Mouse (Mus musculus): Measurements from ENCODE around the gene Asf1b. TPM values are rescaled to one million over a fixed set of nuclear protein-coding genes. Genes with fewer than 3 reads are reported as not detected.

Gene Asf1b
- 37.6 and 40.9 TPM in 2 replicates for polyA plus RNA-seq (2016; fragmentation: Nextera tagmentation; extraction: Ambion mirVana)

GRCm38 (mm10) chr8:83955106-83955957, at the start of gene Asf1b, which contains the start of gene Gm10644:
Gene Asf1b (plus strand): TSS chr8:83955507.
Gene Gm10644 (minus strand): TSS chr8:83955205.
- peak; percentile 99 for ATAC-seq (ENCODE audit: low FRiP score)
- Histone ChIP-seq H3K9me3 (replicated peaks) (no peaks in the 10 kb centered on the region), H3K4me3 (peak within 1 kb of the TSS; percentile 50), H3K4me2 (replicated peaks) (peak within 1 kb of the TSS; percentile 92), H3K4me1 (peaks cover 16% of the 10 kb centered on the region), H3K27me3 (no peaks in the 10 kb centered on the region), H3K27ac (peak within 1 kb of the TSS; percentile 50; the same call in 1 of the 2 replicates), H3K9ac (peak within 1 kb of the TSS; percentile 51), H3K36me3 (no peaks in the 10 kb centered on the region)
- WGBS, result under 1% methylated on average over 73 of the region's 75 CpGs

GRCm38 (mm10) chr8:83908583-83908982, 46.7 kb upstream of the Asf1b start:
- Histone ChIP-seq H3K4me1 (peaks cover 42% of the 10 kb centered on the region), H3K27ac (no peak overlapping the region), H3K4me3 (no peak overlapping the region), H3K36me3 (no peaks in the 10 kb centered on the region), H3K9ac (0 out of 2 replicates have a peak overlapping the region, but pooled peaks have one; percentile 32), H3K27me3 (no peaks in the 10 kb centered on the region), H3K9me3 (replicated peaks) (no peaks in the 10 kb centered on the region), H3K4me2 (replicated peaks) (no peak overlapping the region)
- no peak for ATAC-seq (ENCODE audit: low FRiP score)
- 85% methylated on average over 6 of the region's 6 CpGs for WGBS

DNA sequence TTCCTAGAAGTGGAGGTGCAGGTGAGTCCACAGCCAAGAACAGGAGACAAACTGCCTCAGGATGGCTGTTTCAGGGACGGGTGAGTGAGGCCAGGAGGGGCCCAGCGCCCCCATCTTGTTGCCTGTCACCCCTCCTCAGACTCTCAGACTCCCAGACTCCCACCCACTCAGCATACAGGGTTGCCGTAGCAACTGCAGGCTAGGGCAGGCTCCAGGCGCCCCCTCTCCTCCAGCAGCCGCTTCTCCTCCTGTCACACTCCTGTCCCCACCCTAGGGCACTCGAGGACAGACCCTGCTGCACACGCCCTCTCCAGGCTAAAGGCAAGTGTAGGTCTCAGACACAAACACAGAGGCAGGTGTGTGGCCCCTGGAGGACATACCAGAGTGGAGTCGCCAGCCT, 46.0 kb upstream of the Asf1b start:
- peak overlapping the region; percentile 32; the same call in 1 of the 2 replicates for H3K9ac ChIP-seq
- ATAC-seq (ENCODE audit: low FRiP score), result no peak; the same call in 1 of the 2 replicates
- 38% methylated on average over 8 of the region's 8 CpGs for WGBS

GRCm38 (mm10) chr8:83911809-83912731, 43.2 kb upstream of the Asf1b start:
- WGBS, result 88% methylated on average over 5 of the region's 5 CpGs
- Histone ChIP-seq H3K9me3 (replicated peaks) (no peaks in the 10 kb centered on the region), H3K27ac (no peak overlapping the region), H3K9ac (no peak overlapping the region), H3K36me3 (peaks cover 3% of the 10 kb centered on the region; the same call in 1 of the 2 replicates), H3K4me2 (replicated peaks) (no peak overlapping the region), H3K4me3 (no peak overlapping the region), H3K4me1 (peaks cover 36% of the 10 kb centered on the region), H3K27me3 (no peaks in the 10 kb centered on the region)
- no peak for ATAC-seq (ENCODE audit: low FRiP score)

More for the DNA sequence above, 46.0 kb upstream of the Asf1b start:
- H3K27me3 ChIP-seq, result no peaks in the 10 kb centered on the region
- no peak overlapping the region for H3K4me3 ChIP-seq
- no peak overlapping the region for H3K27ac ChIP-seq
- no peaks in the 10 kb centered on the region for H3K9me3 ChIP-seq (replicated peaks)
- no peak overlapping the region for H3K4me2 ChIP-seq (replicated peaks)
- H3K36me3 ChIP-seq, result no peaks in the 10 kb centered on the region
- H3K4me1 ChIP-seq, result peaks cover 35% of the 10 kb centered on the region

- Histone ChIP-seq H3K4me3 (no peak overlapping the region), H3K4me2 (replicated peaks) (no peak overlapping the region), H3K9ac (no peak overlapping the region), H3K9me3 (replicated peaks) (no peaks in the 10 kb centered on the region), H3K27ac (no peak overlapping the region), H3K36me3 (peaks cover 19% of the 10 kb centered on the region), H3K4me1 (peaks cover 18% of the 10 kb centered on the region), H3K27me3 (no peaks in the 10 kb centered on the region)
- 89% methylated on average over 3 of the region's 3 CpGs for WGBS
- no peak for ATAC-seq (ENCODE audit: low FRiP score)
Measured at GRCm38 (mm10) chr8:83914232-83914631, 41.1 kb upstream of the Asf1b start.

- Histone ChIP-seq H3K27ac (no peak overlapping the region), H3K36me3 (peaks cover 25% of the 10 kb centered on the region), H3K27me3 (no peaks in the 10 kb centered on the region), H3K4me2 (replicated peaks) (no peak overlapping the region), H3K4me3 (no peak overlapping the region), H3K4me1 (peaks cover 13% of the 10 kb centered on the region), H3K9me3 (replicated peaks) (no peaks in the 10 kb centered on the region), H3K9ac (no peak overlapping the region)
- WGBS, result 58% methylated on average over 5 of the region's 5 CpGs
- ATAC-seq (ENCODE audit: low FRiP score), result no peak
Measured at GRCm38 (mm10) chr8:83914860-83915259, 40.4 kb upstream of the Asf1b start.

GRCm38 (mm10) chr8:83916015-83916414, 39.3 kb upstream of the Asf1b start:
- 82% methylated on average over 5 of the region's 5 CpGs for WGBS
- Histone ChIP-seq H3K4me1 (peaks cover 13% of the 10 kb centered on the region), H3K27ac (no peak overlapping the region; the same call in 1 of the 2 replicates), H3K4me2 (replicated peaks) (no peak overlapping the region), H3K27me3 (no peaks in the 10 kb centered on the region), H3K36me3 (peaks cover 35% of the 10 kb centered on the region), H3K4me3 (no peak overlapping the region), H3K9ac (no peak overlapping the region), H3K9me3 (replicated peaks) (no peaks in the 10 kb centered on the region)
- 0 out of 2 replicates have a peak, but pooled peaks have one; percentile 15 for ATAC-seq (ENCODE audit: low FRiP score)

DNA sequence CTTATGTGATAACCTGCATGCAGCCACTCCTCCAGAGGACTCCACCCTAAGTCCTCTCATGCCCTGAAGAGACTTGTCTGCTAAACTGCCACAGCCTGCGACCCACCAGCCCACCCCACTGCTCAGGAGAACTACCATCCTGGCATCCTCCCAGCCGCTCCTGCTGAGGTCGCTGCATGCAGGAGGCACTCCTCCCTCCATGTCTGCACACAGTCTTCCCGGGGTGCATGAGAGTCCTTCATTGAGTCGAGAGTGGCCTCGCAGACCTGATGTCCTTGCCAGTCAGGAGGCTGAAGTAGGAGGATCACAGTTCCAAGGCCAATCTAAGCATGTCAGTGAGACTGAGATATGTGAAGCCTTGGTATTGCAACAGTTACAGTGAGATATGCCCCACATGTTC, 37.7 kb upstream of the Asf1b start:
- Histone ChIP-seq H3K36me3 (peaks cover 44% of the 10 kb centered on the region), H3K4me3 (no peak overlapping the region), H3K27me3 (no peaks in the 10 kb centered on the region), H3K27ac (no peak overlapping the region), H3K9ac (no peak overlapping the region), H3K4me2 (replicated peaks) (no peak overlapping the region), H3K4me1 (peaks cover 13% of the 10 kb centered on the region), H3K9me3 (replicated peaks) (no peaks in the 10 kb centered on the region)
- ATAC-seq (ENCODE audit: low FRiP score), result no peak
- 78% methylated on average over 6 of the region's 6 CpGs for WGBS

GRCm38 (mm10) chr8:83921558-83921957, 33.7 kb upstream of the Asf1b start:
- no peaks in the 10 kb centered on the region for H3K27me3 ChIP-seq
- no peaks in the 10 kb centered on the region for H3K4me1 ChIP-seq
- 74% methylated on average over 3 of the region's 3 CpGs for WGBS
- H3K9me3 ChIP-seq (replicated peaks), result no peaks in the 10 kb centered on the region
- no peak overlapping the region for H3K9ac ChIP-seq
- ATAC-seq (ENCODE audit: low FRiP score), result no peak; the same call in 1 of the 2 replicates
- H3K36me3 ChIP-seq, result peaks cover 83% of the 10 kb centered on the region
- no peak overlapping the region for H3K4me2 ChIP-seq (replicated peaks)
- no peak overlapping the region for H3K4me3 ChIP-seq
- H3K27ac ChIP-seq, result no peak overlapping the region; the same call in 1 of the 2 replicates

GRCm38 (mm10) chr8:83922727-83923126, 32.6 kb upstream of the Asf1b start:
- Histone ChIP-seq H3K27ac (no peak overlapping the region), H3K4me2 (replicated peaks) (no peak overlapping the region), H3K4me3 (no peak overlapping the region), H3K4me1 (no peaks in the 10 kb centered on the region), H3K36me3 (peaks cover 85% of the 10 kb centered on the region), H3K9ac (no peak overlapping the region), H3K27me3 (no peaks in the 10 kb centered on the region), H3K9me3 (replicated peaks) (no peaks in the 10 kb centered on the region)
- no peak for ATAC-seq (ENCODE audit: low FRiP score)
- WGBS, result 94% methylated on average over 8 of the region's 8 CpGs

DNA sequence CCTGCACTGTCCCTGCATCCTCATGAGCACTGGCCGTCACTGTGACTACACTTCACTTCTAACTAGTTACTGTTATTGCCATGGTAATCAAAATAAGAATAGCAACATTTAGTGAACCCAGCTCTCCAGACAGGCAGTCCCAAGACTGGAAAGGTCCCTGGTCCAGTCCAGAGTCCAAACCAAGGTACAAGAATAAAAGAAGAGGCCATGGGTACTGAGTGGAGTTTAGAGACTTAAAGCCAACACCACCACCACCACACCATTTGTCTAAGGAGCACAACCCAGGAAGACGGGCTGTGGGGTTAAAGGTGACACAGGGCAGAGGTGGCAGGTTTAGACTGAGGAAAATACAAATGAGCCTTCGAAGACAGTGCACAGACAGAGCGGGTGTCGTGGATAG, 30.7 kb upstream of the Asf1b start:
- Histone ChIP-seq H3K4me1 (no peaks in the 10 kb centered on the region), H3K4me2 (replicated peaks) (no peak overlapping the region), H3K9me3 (replicated peaks) (no peaks in the 10 kb centered on the region), H3K27me3 (no peaks in the 10 kb centered on the region), H3K4me3 (no peak overlapping the region), H3K9ac (no peak overlapping the region), H3K36me3 (peaks cover 90% of the 10 kb centered on the region), H3K27ac (no peak overlapping the region)
- ATAC-seq (ENCODE audit: low FRiP score), result no peak
- WGBS, result 87% methylated on average over 5 of the region's 5 CpGs

- peaks cover 92% of the 10 kb centered on the region for H3K36me3 ChIP-seq
- H3K9ac ChIP-seq, result no peak overlapping the region
- 69% methylated on average over 7 of the region's 7 CpGs for WGBS
- no peak overlapping the region for H3K4me3 ChIP-seq
- no peak overlapping the region for H3K4me2 ChIP-seq (replicated peaks)
- ATAC-seq (ENCODE audit: low FRiP score), result no peak
- no peak overlapping the region for H3K27ac ChIP-seq
- no peaks in the 10 kb centered on the region for H3K9me3 ChIP-seq (replicated peaks)
- no peaks in the 10 kb centered on the region for H3K4me1 ChIP-seq
- H3K27me3 ChIP-seq, result no peaks in the 10 kb centered on the region
Measured at GRCm38 (mm10) chr8:83926266-83926665, 29.0 kb upstream of the Asf1b start.

All from hindbrain, embryonic 12.5 days (tissue).